Mouse (Mus musculus): ENCODE results near the gene Ppp1r14d. TPM values are rescaled to one million over a fixed set of nuclear protein-coding genes. Genes with fewer than 3 reads are reported as not detected.

Ppp1r14d gene
- polyA plus RNA-seq, 1 experiment from 2014 or later = 0.23 TPM

GRCm38 (mm10) chr2:119261326-119261725 lies 31.6 kb upstream of the Ppp1r14d start:
- Histone ChIP-seq H3K9me3 (ENCODE audit: control insufficient read depth, low read length) (no peaks in the 10 kb centered on the region), H3K4me3 (ENCODE audit: low read depth, low read length) (no peak overlapping the region), H3K27ac (ENCODE audit: low read depth, low read length) (no peak overlapping the region), H3K9ac (ENCODE audit: low read depth, low read length) (no peak overlapping the region), H3K27me3 (ENCODE audit: control insufficient read depth, insufficient read depth, low read length) (no peaks in the 10 kb centered on the region), H3K4me1 (replicated peaks; ENCODE audit: control insufficient read depth, insufficient read depth, low read length) (no peaks in the 10 kb centered on the region), H3K36me3 (ENCODE audit: control insufficient read depth, insufficient read depth, low read length) (no peaks in the 10 kb centered on the region), H3K4me2 (replicated peaks; ENCODE audit: low read depth, low read length) (no peak overlapping the region)
- 82% methylated on average over 2 of the region's 2 CpGs for WGBS
- ATAC-seq (ENCODE audit: low FRiP score) = no peak
- no peak for DNase-seq (ENCODE audit: low spot score)

DNA sequence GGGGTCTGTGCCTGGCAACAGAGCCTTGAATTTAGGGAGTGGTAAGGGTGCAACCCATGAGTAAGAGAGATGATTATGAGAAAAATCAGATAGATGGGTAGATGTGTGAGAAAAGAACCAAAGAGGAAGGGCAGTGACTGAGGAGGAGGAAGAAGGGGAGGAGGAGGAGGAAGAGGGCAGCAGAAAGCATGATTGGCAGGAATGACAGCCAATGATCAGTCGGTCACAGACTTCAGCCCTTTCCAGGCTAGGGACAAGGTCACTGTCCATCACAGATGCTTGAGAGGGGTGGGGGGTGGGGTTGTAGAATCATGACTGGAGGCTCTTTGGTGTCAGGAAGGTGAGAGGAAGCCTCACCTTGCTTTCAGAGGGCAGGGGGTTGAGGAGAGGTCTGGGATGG lies 30.8 kb upstream of the Ppp1r14d start:
- Histone ChIP-seq H3K4me1 (replicated peaks; ENCODE audit: control insufficient read depth, insufficient read depth, low read length) (no peaks in the 10 kb centered on the region), H3K27ac (ENCODE audit: low read depth, low read length) (no peak overlapping the region), H3K4me2 (replicated peaks; ENCODE audit: low read depth, low read length) (no peak overlapping the region), H3K9ac (ENCODE audit: low read depth, low read length) (no peak overlapping the region), H3K36me3 (ENCODE audit: control insufficient read depth, insufficient read depth, low read length) (no peaks in the 10 kb centered on the region), H3K9me3 (ENCODE audit: control insufficient read depth, low read length) (no peaks in the 10 kb centered on the region), H3K4me3 (ENCODE audit: low read depth, low read length) (no peak overlapping the region), H3K27me3 (ENCODE audit: control insufficient read depth, insufficient read depth, low read length) (no peaks in the 10 kb centered on the region)
- no peak for DNase-seq (ENCODE audit: low spot score)
- ATAC-seq (ENCODE audit: low FRiP score) = no peak
- WGBS = 57% methylated on average over 1 of the region's 1 CpGs

- Histone ChIP-seq H3K4me2 (replicated peaks; ENCODE audit: low read depth, low read length) (no peak overlapping the region), H3K36me3 (ENCODE audit: control insufficient read depth, insufficient read depth, low read length) (no peaks in the 10 kb centered on the region), H3K9me3 (ENCODE audit: control insufficient read depth, low read length) (no peaks in the 10 kb centered on the region), H3K27me3 (ENCODE audit: control insufficient read depth, insufficient read depth, low read length) (no peaks in the 10 kb centered on the region; the same call in 1 of the 2 replicates), H3K9ac (ENCODE audit: low read depth, low read length) (no peak overlapping the region), H3K4me3 (ENCODE audit: low read depth, low read length) (no peak overlapping the region), H3K4me1 (replicated peaks; ENCODE audit: control insufficient read depth, insufficient read depth, low read length) (no peaks in the 10 kb centered on the region), H3K27ac (ENCODE audit: low read depth, low read length) (no peak overlapping the region)
- 13% methylated on average over 7 of the region's 7 CpGs for WGBS
- DNase-seq (ENCODE audit: low spot score) (no peak), ATAC-seq (ENCODE audit: low FRiP score) (no peak)
Observed at GRCm38 (mm10) chr2:119254976-119255375, 25.3 kb upstream of the Ppp1r14d start.

DNA sequence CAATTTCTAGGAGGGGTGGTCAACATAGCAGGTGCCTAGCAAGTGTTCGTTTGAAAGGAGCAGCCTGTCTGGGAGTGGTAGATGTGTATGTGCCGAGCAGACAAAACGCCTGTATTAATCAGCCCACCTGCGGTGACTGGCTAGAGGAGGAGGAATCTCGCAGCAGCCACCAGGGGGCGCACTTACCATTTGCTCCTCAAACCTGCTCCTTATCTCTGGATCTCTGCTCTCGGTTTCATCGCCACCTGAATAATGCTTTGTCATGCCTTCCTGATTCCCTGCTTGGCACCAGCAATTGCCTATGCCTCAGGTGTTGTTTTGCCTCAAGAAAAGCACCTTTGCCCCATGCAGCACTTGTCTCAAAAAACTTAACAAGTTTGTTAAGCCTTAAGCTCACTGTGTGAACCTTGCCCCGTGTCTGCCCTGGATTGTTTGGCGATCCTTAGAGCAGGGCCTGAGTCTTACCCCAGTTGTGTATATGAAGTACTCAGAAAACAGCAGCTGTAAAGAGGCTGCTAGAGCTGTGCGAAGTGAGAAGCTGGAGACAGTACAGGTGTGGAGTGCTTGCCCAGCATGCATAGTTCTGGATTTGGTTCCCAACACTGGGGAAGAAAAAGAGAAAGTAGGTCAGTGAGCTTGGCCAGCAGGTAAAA lies 21.2 kb upstream of the Ppp1r14d start:
- Histone ChIP-seq H3K27me3 (ENCODE audit: control insufficient read depth, insufficient read depth, low read length) (no peaks in the 10 kb centered on the region; the same call in 1 of the 2 replicates), H3K9ac (ENCODE audit: low read depth, low read length) (no peak overlapping the region), H3K27ac (ENCODE audit: low read depth, low read length) (no peak overlapping the region), H3K4me1 (replicated peaks; ENCODE audit: control insufficient read depth, insufficient read depth, low read length) (no peaks in the 10 kb centered on the region), H3K36me3 (ENCODE audit: control insufficient read depth, insufficient read depth, low read length) (no peaks in the 10 kb centered on the region), H3K4me3 (ENCODE audit: low read depth, low read length) (no peak overlapping the region), H3K9me3 (ENCODE audit: control insufficient read depth, low read length) (no peaks in the 10 kb centered on the region), H3K4me2 (replicated peaks; ENCODE audit: low read depth, low read length) (no peak overlapping the region)
- DNase-seq (ENCODE audit: low spot score) (peak; percentile 94), ATAC-seq (ENCODE audit: low FRiP score) (peak; percentile 60; the same call in 1 of the 2 replicates)
- WGBS = 23% methylated on average over 11 of the region's 11 CpGs

DNA sequence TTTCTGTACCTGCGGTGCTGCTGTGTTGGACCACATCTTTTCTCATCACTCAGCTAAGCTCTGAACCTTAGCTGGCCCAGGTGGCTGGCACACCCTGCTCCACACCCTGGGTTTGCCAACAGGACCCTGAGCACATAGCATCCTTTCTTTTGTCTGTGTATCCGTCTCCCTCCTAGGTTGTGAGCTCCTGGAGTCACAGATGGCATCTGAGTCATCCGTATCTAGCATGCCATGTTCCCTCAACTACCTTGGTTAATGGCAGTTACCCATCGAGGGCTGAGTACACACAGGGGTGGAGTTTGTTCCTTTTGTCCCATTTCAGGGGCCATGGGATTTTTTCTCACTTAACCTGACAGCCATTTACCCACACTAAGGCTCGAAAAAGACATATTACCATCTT lies 20.7 kb upstream of the Ppp1r14d start:
- Histone ChIP-seq H3K27me3 (ENCODE audit: control insufficient read depth, insufficient read depth, low read length) (no peaks in the 10 kb centered on the region; the same call in 1 of the 2 replicates), H3K4me2 (replicated peaks; ENCODE audit: low read depth, low read length) (no peak overlapping the region), H3K9me3 (ENCODE audit: control insufficient read depth, low read length) (no peaks in the 10 kb centered on the region), H3K27ac (ENCODE audit: low read depth, low read length) (no peak overlapping the region), H3K9ac (ENCODE audit: low read depth, low read length) (no peak overlapping the region), H3K36me3 (ENCODE audit: control insufficient read depth, insufficient read depth, low read length) (no peaks in the 10 kb centered on the region), H3K4me3 (ENCODE audit: low read depth, low read length) (no peak overlapping the region), H3K4me1 (replicated peaks; ENCODE audit: control insufficient read depth, insufficient read depth, low read length) (no peaks in the 10 kb centered on the region)
- WGBS = 63% methylated on average over 5 of the region's 5 CpGs
- ATAC-seq (ENCODE audit: low FRiP score) (no peak), DNase-seq (ENCODE audit: low spot score) (no peak)

- Histone ChIP-seq H3K27ac (ENCODE audit: low read depth, low read length) (no peak overlapping the region), H3K4me2 (replicated peaks; ENCODE audit: low read depth, low read length) (no peak overlapping the region), H3K9me3 (ENCODE audit: control insufficient read depth, low read length) (no peaks in the 10 kb centered on the region), H3K4me1 (replicated peaks; ENCODE audit: control insufficient read depth, insufficient read depth, low read length) (no peaks in the 10 kb centered on the region), H3K27me3 (ENCODE audit: control insufficient read depth, insufficient read depth, low read length) (no peaks in the 10 kb centered on the region; the same call in 1 of the 2 replicates), H3K36me3 (ENCODE audit: control insufficient read depth, insufficient read depth, low read length) (no peaks in the 10 kb centered on the region), H3K4me3 (ENCODE audit: low read depth, low read length) (no peak overlapping the region), H3K9ac (ENCODE audit: low read depth, low read length) (no peak overlapping the region)
- 80% methylated on average over 4 of the region's 4 CpGs for WGBS
- DNase-seq (ENCODE audit: low spot score) (no peak), ATAC-seq (ENCODE audit: low FRiP score) (no peak)
Observed at GRCm38 (mm10) chr2:119249592-119250061, 19.9 kb upstream of the Ppp1r14d start.

DNA sequence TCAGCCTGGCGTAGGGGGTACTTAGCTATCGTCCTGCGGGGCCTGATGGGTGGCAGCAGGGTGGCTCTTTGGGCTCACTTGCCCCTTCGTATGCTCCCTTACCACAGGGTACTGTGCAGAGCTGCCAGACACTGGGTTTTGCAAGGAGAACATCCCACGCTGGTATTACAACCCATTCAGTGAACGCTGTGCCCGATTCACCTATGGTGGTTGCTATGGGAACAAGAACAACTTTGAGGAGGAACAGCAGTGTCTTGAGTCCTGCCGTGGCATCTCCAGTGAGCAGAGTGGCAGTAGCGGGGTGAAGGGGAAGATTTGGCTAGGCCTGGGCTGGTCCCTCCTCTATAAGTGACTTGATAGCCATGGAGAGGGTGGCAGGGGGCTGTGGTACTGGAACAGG lies 18.2 kb upstream of the Ppp1r14d start:
- DNase-seq (ENCODE audit: low spot score) = no peak
- no peaks in the 10 kb centered on the region for H3K36me3 ChIP-seq (ENCODE audit: control insufficient read depth, insufficient read depth, low read length)
- no peak for ATAC-seq (ENCODE audit: low FRiP score)
- no peak overlapping the region for H3K9ac ChIP-seq (ENCODE audit: low read depth, low read length)
- no peak overlapping the region for H3K4me2 ChIP-seq (replicated peaks; ENCODE audit: low read depth, low read length)
- no peaks in the 10 kb centered on the region for H3K9me3 ChIP-seq (ENCODE audit: control insufficient read depth, low read length)
- H3K27ac ChIP-seq (ENCODE audit: low read depth, low read length) = no peak overlapping the region
- no peaks in the 10 kb centered on the region; the same call in 1 of the 2 replicates for H3K27me3 ChIP-seq (ENCODE audit: control insufficient read depth, insufficient read depth, low read length)
- H3K4me3 ChIP-seq (ENCODE audit: low read depth, low read length) = no peak overlapping the region
- 84% methylated on average over 9 of the region's 9 CpGs for WGBS
- H3K4me1 ChIP-seq (replicated peaks; ENCODE audit: control insufficient read depth, insufficient read depth, low read length) = no peaks in the 10 kb centered on the region

DNA sequence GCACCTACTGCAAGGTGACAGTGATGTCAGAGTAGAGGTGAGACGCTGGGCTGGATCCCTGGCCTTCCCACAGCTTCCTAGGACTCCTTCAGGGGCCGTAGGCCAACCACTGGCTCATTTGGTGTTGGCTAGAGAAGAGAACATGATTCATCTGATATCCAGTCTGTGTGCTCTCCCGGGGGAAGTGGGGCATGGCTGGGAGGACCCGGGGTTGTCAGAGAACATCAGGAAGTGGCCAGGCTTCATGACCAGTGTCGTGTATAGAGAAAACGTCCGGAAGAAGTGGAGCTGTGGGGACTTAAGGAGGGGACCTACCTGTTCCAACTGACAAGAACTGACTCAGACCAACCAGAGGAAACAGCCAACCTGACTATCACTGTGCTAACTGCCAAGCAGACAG lies 15.5 kb upstream of the Ppp1r14d start:
- H3K4me3 ChIP-seq (ENCODE audit: low read depth, low read length) = no peak overlapping the region
- H3K27me3 ChIP-seq (ENCODE audit: control insufficient read depth, insufficient read depth, low read length) = no peaks in the 10 kb centered on the region
- no peaks in the 10 kb centered on the region for H3K9me3 ChIP-seq (ENCODE audit: control insufficient read depth, low read length)
- H3K4me1 ChIP-seq (replicated peaks; ENCODE audit: control insufficient read depth, insufficient read depth, low read length) = no peaks in the 10 kb centered on the region
- ATAC-seq (ENCODE audit: low FRiP score) (no peak), DNase-seq (ENCODE audit: low spot score) (no peak)
- 89% methylated on average over 7 of the region's 7 CpGs for WGBS
- no peak overlapping the region for H3K27ac ChIP-seq (ENCODE audit: low read depth, low read length)
- no peak overlapping the region for H3K9ac ChIP-seq (ENCODE audit: low read depth, low read length)
- no peak overlapping the region for H3K4me2 ChIP-seq (replicated peaks; ENCODE audit: low read depth, low read length)
- H3K36me3 ChIP-seq (ENCODE audit: control insufficient read depth, insufficient read depth, low read length) = no peaks in the 10 kb centered on the region

- no peak overlapping the region for H3K9ac ChIP-seq (ENCODE audit: low read depth, low read length)
- H3K27me3 ChIP-seq (ENCODE audit: control insufficient read depth, insufficient read depth, low read length) = peaks cover 19% of the 10 kb centered on the region
- no peaks in the 10 kb centered on the region for H3K9me3 ChIP-seq (ENCODE audit: control insufficient read depth, low read length)
- ATAC-seq (ENCODE audit: low FRiP score) (no peak), DNase-seq (ENCODE audit: low spot score) (no peak)
- H3K4me1 ChIP-seq (replicated peaks; ENCODE audit: control insufficient read depth, insufficient read depth, low read length) = no peaks in the 10 kb centered on the region
- H3K36me3 ChIP-seq (ENCODE audit: control insufficient read depth, insufficient read depth, low read length) = no peaks in the 10 kb centered on the region
- 80% methylated on average over 9 of the region's 9 CpGs for WGBS
- H3K4me3 ChIP-seq (ENCODE audit: low read depth, low read length) = no peak overlapping the region
- no peak overlapping the region for H3K27ac ChIP-seq (ENCODE audit: low read depth, low read length)
- no peak overlapping the region for H3K4me2 ChIP-seq (replicated peaks; ENCODE audit: low read depth, low read length)
Observed at GRCm38 (mm10) chr2:119242548-119242947, 12.8 kb upstream of the Ppp1r14d start.
